Mouse (Mus musculus) macrophage (primary cell): Measurements from ENCODE around the gene Dpf2. TPM values are rescaled to one million over a fixed set of nuclear protein-coding genes. Genes with fewer than 3 reads are reported as not detected.
A peak's percentile ranks its signal among the peaks of the same experiment; 100 is the strongest.

Experiments
- H3K27ac ChIP-seq: fragments of 350-480 bp; formaldehyde crosslinking; 2 replicates; pipeline ENCODE4 v1.9.0; 2021
- H3K36me3 ChIP-seq: fragments of 350-480 bp; formaldehyde crosslinking; 2 replicates; pipeline ENCODE4 v1.9.0; 2021; ENCODE audit errors: inconsistent target
- H3K4me3 ChIP-seq: fragments of 350-480 bp; formaldehyde crosslinking; 2 replicates; pipeline ENCODE4 v1.9.0; 2021; ENCODE audit errors: inconsistent target
- H3K79me2 ChIP-seq: fragments of 350-480 bp; formaldehyde crosslinking; 2 replicates; pipeline ENCODE4 v1.9.0; 2021; ENCODE audit errors: inconsistent target
- WGBS: methylation state at CpG from one replicate; pipeline ENCODE4 v1.1.7; 2026; ENCODE audit warnings: inconsistent platforms; ENCODE audit not compliant: missing documents; 5-methylcytosine and 5-hydroxymethylcytosine counted together
- polyA plus RNA-seq: library from polyadenylated mRNA; stranded (reverse); fragments of 250-400 nt; gene quantifications from 3 replicates; pipeline ENCODE4 v1.2.4, GENCODE M21; 2018; ENCODE audit warnings: inconsistent platforms

Gene Dpf2
- polyA plus RNA-seq, 1 experiment from 2014 or later = 215 TPM

DNA sequence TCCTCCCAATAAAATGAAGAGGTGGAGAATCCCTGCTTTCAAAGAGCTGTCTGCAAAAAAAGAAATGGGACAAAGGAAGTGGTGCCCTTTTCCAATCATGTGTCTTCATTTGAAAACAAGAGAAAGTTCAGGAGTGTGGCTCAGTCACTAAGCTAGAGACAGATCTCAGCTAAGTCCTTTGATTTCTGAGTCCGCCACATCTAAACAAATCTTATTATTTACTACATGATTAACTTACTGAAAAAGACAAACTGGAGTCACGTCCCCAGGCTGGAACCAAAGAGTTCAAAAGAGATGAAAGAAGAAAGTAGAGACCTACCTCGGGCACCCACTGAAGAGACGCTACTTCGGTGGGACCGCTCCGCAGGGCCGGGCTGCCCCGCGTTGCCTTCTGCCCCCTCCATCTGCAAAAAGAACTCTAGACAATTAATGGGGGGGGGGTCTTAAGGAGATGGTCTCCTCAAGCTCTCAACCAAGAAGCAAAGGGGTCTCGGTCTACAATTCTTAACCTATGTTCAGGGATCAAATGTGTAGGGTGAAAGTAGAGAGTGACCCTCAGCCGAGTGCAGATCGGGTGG, 38.3 kb downstream of the Dpf2 start:
- H3K79me2 ChIP-seq = peaks cover 59% of the 10 kb centered on the region
- H3K4me3 ChIP-seq = peak overlapping the region; percentile 95
- WGBS = 6% methylated on average over 13 of the region's 13 CpGs
- H3K36me3 ChIP-seq = peaks cover 22% of the 10 kb centered on the region; the same call in 1 of the 2 replicates
- peak overlapping the region; percentile 68 for H3K27ac ChIP-seq

- WGBS = 84% methylated on average over 19 of the region's 19 CpGs
Measured at GRCm38 (mm10) chr19:5872931-5873556, 39.8 kb downstream of the Dpf2 start.

GRCm38 (mm10) chr19:5872528-5872927, 40.3 kb downstream of the Dpf2 start:
- peaks cover 41% of the 10 kb centered on the region for H3K36me3 ChIP-seq
- 50% methylated on average over 4 of the region's 4 CpGs for WGBS

More at GRCm38 (mm10) chr19:5872931-5873556, 39.8 kb downstream of the Dpf2 start:
- H3K27ac ChIP-seq = no peak overlapping the region
- H3K79me2 ChIP-seq = peaks cover 44% of the 10 kb centered on the region
- H3K36me3 ChIP-seq = peaks cover 36% of the 10 kb centered on the region
- H3K4me3 ChIP-seq = no peak overlapping the region

GRCm38 (mm10) chr19:5871683-5872082, 41.1 kb downstream of the Dpf2 start:
- peaks cover 44% of the 10 kb centered on the region for H3K79me2 ChIP-seq
- no peak overlapping the region for H3K27ac ChIP-seq
- WGBS = 36% methylated on average over 6 of the region's 6 CpGs
- H3K36me3 ChIP-seq = peaks cover 49% of the 10 kb centered on the region
- H3K4me3 ChIP-seq = no peak overlapping the region

More at GRCm38 (mm10) chr19:5872528-5872927, 40.3 kb downstream of the Dpf2 start:
- Histone ChIP-seq H3K27ac (no peak overlapping the region), H3K4me3 (no peak overlapping the region), H3K79me2 (peaks cover 44% of the 10 kb centered on the region)

GRCm38 (mm10) chr19:5871273-5871672, 41.5 kb downstream of the Dpf2 start:
- Histone ChIP-seq H3K27ac (no peak overlapping the region), H3K36me3 (peaks cover 53% of the 10 kb centered on the region), H3K79me2 (peaks cover 44% of the 10 kb centered on the region), H3K4me3 (no peak overlapping the region)
- WGBS = 30% methylated on average over 7 of the region's 7 CpGs

- Histone ChIP-seq H3K27ac (no peak overlapping the region), H3K4me3 (no peak overlapping the region), H3K36me3 (peaks cover 85% of the 10 kb centered on the region), H3K79me2 (peaks cover 24% of the 10 kb centered on the region)
- WGBS = 97% methylated on average over 5 of the region's 6 CpGs
Measured at GRCm38 (mm10) chr19:5868096-5868495, 44.7 kb downstream of the Dpf2 start.

DNA sequence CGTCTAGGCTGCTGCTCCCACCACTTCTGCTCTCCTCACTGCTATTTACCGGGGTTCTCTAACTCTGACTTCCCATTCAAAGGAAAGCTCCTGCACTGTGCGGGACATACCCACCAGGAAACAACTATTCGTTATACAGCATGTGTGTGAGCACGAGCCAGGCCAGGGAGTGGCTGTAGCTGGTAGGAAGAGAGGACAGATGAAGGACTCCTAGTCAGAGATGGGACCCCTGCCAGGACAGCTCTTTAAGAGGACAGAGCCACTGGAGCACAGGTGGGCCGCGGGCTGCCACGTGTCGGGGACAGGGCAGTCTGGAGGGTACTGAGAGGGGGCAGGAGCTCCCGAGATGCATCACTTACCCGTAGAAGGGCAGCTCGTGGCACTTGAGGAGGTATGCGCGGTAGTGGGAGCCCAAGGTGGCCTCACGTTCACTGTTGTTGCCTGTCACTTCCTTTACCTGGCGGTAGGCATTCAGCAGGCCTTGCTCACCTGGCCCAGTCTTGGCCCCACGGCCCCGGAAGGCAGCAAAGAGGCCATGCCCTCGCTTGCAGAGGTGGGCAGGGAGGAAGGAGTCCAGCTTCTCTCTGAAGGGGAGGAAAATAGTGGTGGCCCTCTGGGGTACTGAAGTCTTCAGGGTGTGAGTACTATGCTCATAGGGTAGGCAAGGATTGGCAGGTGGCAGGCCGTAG, 48.0 kb downstream of the Dpf2 start:
- no peak overlapping the region for H3K4me3 ChIP-seq
- WGBS = 93% methylated on average over 14 of the region's 20 CpGs
- peaks cover 91% of the 10 kb centered on the region for H3K36me3 ChIP-seq
- H3K79me2 ChIP-seq = no peaks in the 10 kb centered on the region
- no peak overlapping the region for H3K27ac ChIP-seq

GRCm38 (mm10) chr19:5863776-5864175, 49.0 kb downstream of the Dpf2 start:
- no peak overlapping the region for H3K4me3 ChIP-seq
- peaks cover 91% of the 10 kb centered on the region for H3K36me3 ChIP-seq
- WGBS = 100% methylated on average over 5 of the region's 5 CpGs
- peaks cover 4% of the 10 kb centered on the region; the same call in 1 of the 2 replicates for H3K79me2 ChIP-seq
- no peak overlapping the region for H3K27ac ChIP-seq

DNA sequence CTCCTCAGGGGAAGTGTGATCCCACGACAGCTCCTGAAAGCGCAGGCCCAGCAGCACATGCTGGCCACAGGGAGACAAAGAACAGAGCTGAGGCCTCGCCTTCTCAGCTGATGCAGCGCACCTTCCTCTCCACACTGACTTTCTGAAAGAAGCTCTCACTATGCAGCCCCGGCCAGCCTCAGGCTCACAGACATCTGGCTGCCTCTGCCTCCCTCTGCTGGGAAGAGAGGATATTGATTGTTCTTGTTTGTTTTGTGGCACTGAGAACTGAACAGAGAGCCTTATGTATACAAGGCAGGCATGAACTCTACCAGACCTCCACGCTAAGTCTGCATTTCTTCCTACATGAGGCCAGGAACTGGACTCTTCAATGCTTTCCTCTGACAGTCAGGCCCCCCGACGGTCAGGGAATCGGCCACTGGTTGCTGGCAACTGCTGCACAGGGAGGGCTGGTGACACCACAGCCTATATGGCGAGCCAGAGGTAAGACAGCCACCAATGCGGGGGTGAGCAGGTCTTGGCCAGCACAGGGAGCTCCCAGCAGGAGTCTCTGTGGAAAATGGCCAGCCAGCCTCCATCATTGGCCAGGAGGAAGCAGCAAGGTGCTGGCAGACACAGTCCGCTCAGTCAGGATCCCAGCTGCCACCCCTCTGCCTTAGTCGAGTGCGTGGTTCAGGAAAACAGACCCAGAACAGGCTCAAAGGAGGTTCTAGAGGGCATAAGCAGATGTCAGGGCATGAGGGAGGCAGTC, 50.3 kb downstream of the Dpf2 start:
- WGBS = 95% methylated on average over 10 of the region's 14 CpGs
- Histone ChIP-seq H3K36me3 (peaks cover 91% of the 10 kb centered on the region), H3K79me2 (peaks cover 5% of the 10 kb centered on the region; the same call in 1 of the 2 replicates), H3K27ac (no peak overlapping the region), H3K4me3 (no peak overlapping the region)

DNA sequence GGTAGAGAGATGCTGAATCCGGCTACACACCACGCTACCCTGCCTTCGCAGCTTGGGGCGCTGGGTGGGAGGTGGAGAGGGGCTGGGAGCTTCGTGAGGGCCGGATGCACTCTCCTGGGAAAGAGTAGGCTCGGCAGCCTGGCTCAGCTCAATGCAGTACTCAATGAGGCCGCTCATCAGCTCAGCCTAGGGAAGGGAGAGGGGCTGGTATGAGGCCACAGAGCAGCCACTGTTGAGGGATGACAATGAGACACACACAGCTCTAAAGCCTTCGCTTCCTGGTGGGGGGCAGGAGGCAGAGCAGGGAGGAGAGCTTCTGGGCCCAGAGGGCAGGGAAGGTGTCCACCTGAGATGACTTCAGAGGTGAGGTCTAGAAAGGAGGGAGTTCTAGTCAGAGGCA, 56.2 kb downstream of the Dpf2 start:
- H3K36me3 ChIP-seq = peaks cover 74% of the 10 kb centered on the region
- H3K27ac ChIP-seq = no peak overlapping the region
- WGBS = 93% methylated on average over 9 of the region's 9 CpGs
- no peak overlapping the region for H3K4me3 ChIP-seq
- H3K79me2 ChIP-seq = peaks cover 5% of the 10 kb centered on the region; the same call in 1 of the 2 replicates

DNA sequence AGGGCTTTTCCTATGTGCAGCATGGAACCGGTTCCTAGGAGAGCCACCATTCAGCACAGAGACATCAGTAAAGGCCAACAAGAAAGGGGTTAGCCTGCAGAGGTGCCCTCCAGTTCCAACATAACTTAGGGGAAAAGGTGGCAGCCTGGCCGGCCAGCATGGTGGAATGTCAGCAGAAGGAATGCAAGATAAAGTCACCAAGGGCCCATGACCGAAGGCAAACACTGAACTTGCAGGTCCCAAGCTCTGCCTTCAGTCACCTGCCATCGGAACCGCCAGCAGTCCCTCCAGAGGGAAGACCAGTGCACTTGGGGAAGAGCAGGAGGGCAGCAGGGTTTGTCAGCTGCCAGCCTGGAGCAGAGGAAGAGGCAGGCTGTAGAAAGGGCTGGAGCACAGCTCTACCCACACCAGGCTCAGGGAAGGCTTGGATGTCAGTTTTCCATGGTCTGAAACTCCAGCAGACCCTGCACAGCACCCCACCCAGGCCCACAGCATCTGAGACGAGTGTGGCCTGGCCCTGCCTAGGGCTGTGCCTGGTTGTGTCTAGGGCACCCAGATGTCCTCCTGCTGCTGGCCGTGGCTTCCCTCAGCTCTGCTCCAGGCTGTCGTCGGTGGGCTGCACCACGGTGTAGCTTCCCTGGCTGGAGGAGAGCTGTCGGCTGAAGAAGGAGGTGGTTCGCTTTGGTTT, 60.6 kb downstream of the Dpf2 start:
- WGBS = 95% methylated on average over 11 of the region's 12 CpGs
- Histone ChIP-seq H3K4me3 (no peak overlapping the region), H3K27ac (peak overlapping the region; percentile 100), H3K79me2 (peaks cover 40% of the 10 kb centered on the region), H3K36me3 (peaks cover 37% of the 10 kb centered on the region; the same call in 1 of the 2 replicates)

GRCm38 (mm10) chr19:5851481-5851971, 61.3 kb downstream of the Dpf2 start:
- WGBS = 93% methylated on average over 4 of the region's 5 CpGs
- peak overlapping the region; percentile 100 for H3K27ac ChIP-seq
- peaks cover 31% of the 10 kb centered on the region; the same call in 1 of the 2 replicates for H3K36me3 ChIP-seq
- no peak overlapping the region for H3K4me3 ChIP-seq
- H3K79me2 ChIP-seq = peaks cover 43% of the 10 kb centered on the region

GRCm38 (mm10) chr19:5850860-5851259, 62.0 kb downstream of the Dpf2 start:
- WGBS = 89% methylated on average over 3 of the region's 3 CpGs
- Histone ChIP-seq H3K4me3 (no peak overlapping the region), H3K27ac (peak overlapping the region; percentile 100), H3K79me2 (peaks cover 43% of the 10 kb centered on the region), H3K36me3 (peaks cover 24% of the 10 kb centered on the region; the same call in 1 of the 2 replicates)
